Comparison of ENCODE assay signal across 8 mouse cellular contexts in genomic region chr11:4117372-4118071, GRCm38 (mm10). TPM values are rescaled to one million over a fixed set of nuclear protein-coding genes. Genes with fewer than 3 reads are reported as not detected.
DNase-seq lines count a peak whose midpoint lies in the region; ATAC-seq and TF ChIP-seq lines count a peak whose summit lies in the region.

No protein-coding gene starts in this region.

- H3K4me2 ChIP-seq in hindbrain, embryonic 11.5 days (replicated peaks; ENCODE audit: low read depth, low read length): peak overlapping the region; percentile 85

- no peaks in the 10 kb centered on the region for H3K36me3 ChIP-seq in heart, embryonic 10.5 days
- no peaks in the 10 kb centered on the region for H3K36me3 ChIP-seq in hindbrain, embryonic 11.5 days (ENCODE audit: control insufficient read depth, insufficient read depth, low read length)
- H3K36me3 ChIP-seq in midbrain, embryonic 10.5 days: no peaks in the 10 kb centered on the region

- H3K9ac ChIP-seq in hindbrain, embryonic 11.5 days (ENCODE audit: low read depth, low read length): no peak overlapping the region; the same call in 1 of the 2 replicates

- 21% methylated on average over 3 of the region's 3 CpGs for WGBS in heart, embryonic 10.5 days
- 39% methylated on average over 3 of the region's 3 CpGs for WGBS in hindbrain, embryonic 11.5 days
- WGBS in midbrain, embryonic 10.5 days: 37% methylated on average over 3 of the region's 3 CpGs

- in situ Hi-C loops in Patski (cut with MboI; ENCODE audit: low pct_unique_long_range_greater_than_20kb): no loop called here

- POLR2A ChIA-PET in Patski (lab: Charles Lee): interaction anchor here (0.6 to 1.8 kb wide), 4 partner anchors 12 to 44 kb away, joined by 3 to 7 read pairs (median 4); no protein-coding TSS in a partner anchor

- peak overlapping the region; percentile 65 for H3K4me3 ChIP-seq in heart, embryonic 10.5 days
- peak overlapping the region; percentile 62; the same call in 1 of the 2 replicates for H3K4me3 ChIP-seq in hindbrain, embryonic 11.5 days (ENCODE audit: low read depth, low read length)
- H3K4me3 ChIP-seq in midbrain, embryonic 10.5 days: peak overlapping the region; percentile 71

- no peak for DNase-seq in heart, embryonic 10.5 days (ENCODE audit: low spot score)
- DNase-seq in heart, adult 8-10 months (ENCODE audit: low spot score): no peak
- DNase-seq in Patski (ENCODE audit: low read depth, low spot score): no peak
- no peak for DNase-seq in hindbrain, embryonic 11.5 days (ENCODE audit: low spot score)
- no peak for DNase-seq in midbrain, embryonic 10.5 days (ENCODE audit: low spot score)
- no peak for DNase-seq in thymus, adult 18-20 months
- no peak for DNase-seq in layer of hippocampus, adult 9-11 months
- DNase-seq in gastrocnemius, postnatal 36 days: no peak

- no peak overlapping the region; the same call in 1 of the 2 replicates for H3K27ac ChIP-seq in heart, embryonic 10.5 days
- H3K27ac ChIP-seq in hindbrain, embryonic 11.5 days (ENCODE audit: low read depth, low read length): no peak overlapping the region
- H3K27ac ChIP-seq in midbrain, embryonic 10.5 days (replicated peaks): no peak overlapping the region

- no peak for TF ChIP-seq CTCF in Patski (IDR thresholded peaks at IDR 0.05)

- intact Hi-C loops in gastrocnemius, postnatal 36 days (cut with DNase I): no loop called here

- H3K4me1 ChIP-seq in heart, embryonic 10.5 days: peaks cover 34% of the 10 kb centered on the region
- 0 out of 2 replicates have a peak, but pooled peaks cover 3% of the 10 kb centered on the region for H3K4me1 ChIP-seq in hindbrain, embryonic 11.5 days (replicated peaks; ENCODE audit: control insufficient read depth, insufficient read depth, low read length)
- H3K4me1 ChIP-seq in midbrain, embryonic 10.5 days: peaks cover 20% of the 10 kb centered on the region

- peaks cover 59% of the 10 kb centered on the region for H3K27me3 ChIP-seq in heart, embryonic 10.5 days (ENCODE audit: insufficient read depth, poor library complexity, severe bottlenecking)
- H3K27me3 ChIP-seq in Patski: no peaks in the 10 kb centered on the region
- peaks cover 7% of the 10 kb centered on the region for H3K27me3 ChIP-seq in hindbrain, embryonic 11.5 days (ENCODE audit: control insufficient read depth, insufficient read depth, low read length)
- H3K27me3 ChIP-seq in midbrain, embryonic 10.5 days (ENCODE audit: low read depth, poor library complexity, severe bottlenecking): peaks cover 56% of the 10 kb centered on the region

- CTCF ChIA-PET in Patski (lab: Charles Lee): interaction anchor here (0.8 to 2.0 kb wide), 9 partner anchors 10 to 141 kb away, joined by 3 to 10 read pairs (median 4); partner anchors contain the start of gene Rnf215

- peak; percentile 53 for ATAC-seq in Patski
- ATAC-seq in hindbrain, embryonic 11.5 days (ENCODE audit: low FRiP score): peak; percentile 9; the same call in 1 of the 2 replicates

- H3K9me3 ChIP-seq in heart, embryonic 10.5 days: no peaks in the 10 kb centered on the region
- no peaks in the 10 kb centered on the region for H3K9me3 ChIP-seq in hindbrain, embryonic 11.5 days (ENCODE audit: control insufficient read depth, low read length)
- no peaks in the 10 kb centered on the region for H3K9me3 ChIP-seq in midbrain, embryonic 10.5 days (replicated peaks)

RNA-seq across cellular contexts. Expression of gene Sec14l2, which starts 5.7 kb away (rescaled TPM):
- 0.94 and 2.1 TPM in 2 replicates for polyA plus RNA-seq in heart, embryonic 10.5 days (2016; fragmentation: Nextera tagmentation; extraction: Ambion mirVana)
- under 1 TPM; 0.41 to 0.82 (median 0.60) TPM for total RNA-seq in heart, adult 8-10 months (2022)
- 23.6 TPM for polyA plus RNA-seq in Patski (2021)
- 1.7 and 2.1 TPM in 2 replicates for polyA plus RNA-seq in hindbrain, embryonic 11.5 days (2014; fragmentation: Nextera tagmentation; extraction: Ambion mirVana)
- polyA plus RNA-seq in midbrain, embryonic 10.5 days (2016; fragmentation: Nextera tagmentation; extraction: Ambion mirVana): 2.2 and 2.9 TPM in 2 replicates
- under 1 TPM; 0.33 to 0.42 TPM for total RNA-seq in gastrocnemius, postnatal 36 days (2021)

RNA-seq across cellular contexts. Expression of gene Rnf215, which starts 17.5 kb away (rescaled TPM):
- 16.4 and 17.1 TPM in 2 replicates for polyA plus RNA-seq in heart, embryonic 10.5 days (2016; fragmentation: Nextera tagmentation; extraction: Ambion mirVana)
- 10 to 100 TPM in 3 of 4 experiments, 1 to 10 TPM in 1; 10.0 to 14.2 (median 11.2) TPM for total RNA-seq in heart, adult 8-10 months (2022)
- polyA plus RNA-seq in Patski (2021): 31.8 TPM
- polyA plus RNA-seq in hindbrain, embryonic 11.5 days (2014; fragmentation: Nextera tagmentation; extraction: Ambion mirVana): 24.8 and 31.8 TPM in 2 replicates
- polyA plus RNA-seq in midbrain, embryonic 10.5 days (2016; fragmentation: Nextera tagmentation; extraction: Ambion mirVana): 21.3 and 29.3 TPM in 2 replicates
- total RNA-seq in gastrocnemius, postnatal 36 days (2021): 1 to 10 TPM; 4.4 to 5.5 TPM

RNA-seq across cellular contexts. Expression of gene Mtfp1, which starts 22.3 kb away (rescaled TPM):
- 25.7 and 26.0 TPM in 2 replicates for polyA plus RNA-seq in heart, embryonic 10.5 days (2016; fragmentation: Nextera tagmentation; extraction: Ambion mirVana)
- 100 to 1,000 TPM; 128 to 167 (median 148) TPM for total RNA-seq in heart, adult 8-10 months (2022)
- polyA plus RNA-seq in Patski (2021): 15.1 TPM
- 5.7 and 6.2 TPM in 2 replicates for polyA plus RNA-seq in hindbrain, embryonic 11.5 days (2014; fragmentation: Nextera tagmentation; extraction: Ambion mirVana)
- polyA plus RNA-seq in midbrain, embryonic 10.5 days (2016; fragmentation: Nextera tagmentation; extraction: Ambion mirVana): 8.1 and 10.3 TPM in 2 replicates
- 10 to 100 TPM; 52.1 to 53.4 TPM for total RNA-seq in gastrocnemius, postnatal 36 days (2021)

RNA-seq across cellular contexts. Expression of gene Ccdc157, which starts 42.6 kb away (rescaled TPM):
- polyA plus RNA-seq in heart, embryonic 10.5 days (2016; fragmentation: Nextera tagmentation; extraction: Ambion mirVana): 3.8 and 4.2 TPM in 2 replicates
- 1 to 10 TPM; 3.0 to 4.2 (median 3.6) TPM for total RNA-seq in heart, adult 8-10 months (2022)
- 17.3 TPM for polyA plus RNA-seq in Patski (2021)
- 2.7 and 3.5 TPM in 2 replicates for polyA plus RNA-seq in hindbrain, embryonic 11.5 days (2014; fragmentation: Nextera tagmentation; extraction: Ambion mirVana)
- polyA plus RNA-seq in midbrain, embryonic 10.5 days (2016; fragmentation: Nextera tagmentation; extraction: Ambion mirVana): 6.9 and 8.3 TPM in 2 replicates
- 1 to 10 TPM; 2.6 to 2.8 TPM for total RNA-seq in gastrocnemius, postnatal 36 days (2021)

RNA-seq across cellular contexts. Expression of gene Sf3a1, which starts 42.6 kb away (rescaled TPM):
- polyA plus RNA-seq in heart, embryonic 10.5 days (2016; fragmentation: Nextera tagmentation; extraction: Ambion mirVana): 52.7 and 68.6 TPM in 2 replicates
- 10 to 100 TPM; 25.8 to 34.5 (median 30.4) TPM for total RNA-seq in heart, adult 8-10 months (2022)
- 45.2 TPM for polyA plus RNA-seq in Patski (2021)
- polyA plus RNA-seq in hindbrain, embryonic 11.5 days (2014; fragmentation: Nextera tagmentation; extraction: Ambion mirVana): 80.7 and 81.1 TPM in 2 replicates
- 95.2 and 97.1 TPM in 2 replicates for polyA plus RNA-seq in midbrain, embryonic 10.5 days (2016; fragmentation: Nextera tagmentation; extraction: Ambion mirVana)
- 10 to 100 TPM; 16.2 to 17.0 TPM for total RNA-seq in gastrocnemius, postnatal 36 days (2021)
